Mouse (Mus musculus): ENCODE results near the gene Pde9a.

Pde9a gene

DNA sequence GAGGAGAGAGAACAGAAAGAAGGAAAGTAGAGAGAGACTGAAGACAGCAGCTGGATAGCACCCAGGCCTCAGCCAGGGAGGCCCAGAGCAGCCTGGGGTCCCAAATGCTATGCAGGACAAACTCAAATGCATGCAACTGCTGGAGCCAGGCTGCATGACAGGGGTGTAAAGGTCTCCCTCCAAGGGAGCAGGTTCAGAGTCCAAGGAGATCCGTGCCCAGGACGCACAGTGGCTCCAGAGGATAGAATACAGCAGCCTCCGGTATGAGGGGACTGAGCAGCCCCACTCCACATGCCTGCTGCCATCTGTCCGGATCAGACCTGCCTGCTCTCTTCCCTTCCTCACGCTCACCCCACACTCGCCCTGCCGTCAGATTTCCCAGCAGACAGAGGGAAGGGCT is 120.3 kb downstream of the Pde9a start:
- Histone ChIP-seq H3K4me1 (replicated peaks; ENCODE audit: low read depth, low read length) (peaks cover 73% of the 10 kb centered on the region), H3K36me3 (ENCODE audit: insufficient read depth, low read length) (peaks cover 93% of the 10 kb centered on the region), H3K27me3 (ENCODE audit: insufficient read depth, low read length) (no peaks in the 10 kb centered on the region), H3K9me3 (ENCODE audit: low read length) (no peaks in the 10 kb centered on the region), H3K4me3 (replicated peaks; ENCODE audit: low read length) (no peak overlapping the region)
- TF ChIP-seq CTCF (conservative IDR thresholded peaks at IDR 0.05; ENCODE audit: low read length) (no peak), POU5F1 (IDR thresholded peaks at IDR 0.05; ENCODE audit: borderline replicate concordance, low read length) (no peak), NANOG (IDR thresholded peaks at IDR 0.05; ENCODE audit: borderline replicate concordance, low read length) (no peak)

DNA sequence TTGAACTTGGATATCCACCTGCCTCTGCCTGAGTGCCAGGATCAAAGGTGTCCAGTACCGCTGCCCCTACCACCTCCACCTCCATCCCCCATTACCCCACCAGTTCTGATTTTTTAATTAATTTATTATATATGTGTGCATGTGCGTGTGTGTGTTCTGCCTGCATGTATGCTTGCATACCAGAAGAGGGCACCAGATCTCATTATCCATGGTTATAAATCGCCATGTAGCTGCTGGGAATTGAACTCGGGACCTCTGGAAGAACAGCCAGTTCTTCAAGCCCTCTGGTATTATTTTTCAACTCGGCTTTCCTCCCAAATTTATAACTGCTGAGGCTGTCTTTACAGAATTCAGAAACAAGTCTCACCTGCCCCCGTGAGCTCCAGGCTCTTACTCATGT is 124.9 kb downstream of the Pde9a start:
- peak; percentile 51 for TF ChIP-seq CTCF (conservative IDR thresholded peaks at IDR 0.05; ENCODE audit: low read length)
- TF ChIP-seq POU5F1 (IDR thresholded peaks at IDR 0.05; ENCODE audit: borderline replicate concordance, low read length), result no peak
- H3K4me1 ChIP-seq (replicated peaks; ENCODE audit: low read depth, low read length), result peaks cover 48% of the 10 kb centered on the region
- H3K27me3 ChIP-seq (ENCODE audit: insufficient read depth, low read length), result no peaks in the 10 kb centered on the region
- H3K9me3 ChIP-seq (ENCODE audit: low read length), result no peaks in the 10 kb centered on the region
- peaks cover 47% of the 10 kb centered on the region for H3K36me3 ChIP-seq (ENCODE audit: insufficient read depth, low read length)
- peak overlapping the region; percentile 92 for H3K4me3 ChIP-seq (replicated peaks; ENCODE audit: low read length)

DNA sequence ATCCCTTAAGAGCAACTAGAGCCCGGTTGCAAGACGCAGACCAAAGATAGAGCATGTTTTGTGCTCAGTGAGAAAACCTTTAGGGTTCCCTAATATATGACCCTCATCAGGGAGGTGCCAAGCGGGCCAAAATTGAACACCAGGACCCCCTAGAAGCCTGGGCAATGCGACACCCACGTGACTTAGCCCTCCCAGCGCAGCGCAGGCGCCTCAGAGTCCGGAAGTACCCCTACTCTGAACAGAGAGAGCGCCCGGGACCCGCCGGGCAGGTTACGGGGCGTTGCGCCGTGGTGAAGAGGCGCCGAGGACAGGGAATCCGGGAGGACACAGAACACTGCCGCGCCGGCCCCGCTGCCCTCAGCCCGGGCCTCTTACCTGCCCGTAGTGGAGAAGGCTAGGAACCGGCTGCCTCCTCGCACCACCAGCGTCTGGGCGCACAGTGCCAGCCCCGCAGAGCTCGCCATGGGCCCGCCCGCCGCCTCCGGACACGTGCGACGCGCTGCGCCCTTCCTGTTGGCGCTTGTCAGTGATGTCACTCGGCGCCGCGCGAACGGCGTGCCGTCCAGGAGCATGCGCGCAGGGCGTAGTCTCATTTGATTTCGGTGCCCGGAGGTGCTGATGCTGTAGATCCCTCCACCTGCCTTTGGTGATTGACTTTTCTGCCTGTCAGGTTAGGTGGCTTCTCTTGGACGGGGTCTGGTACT is 125.9 kb downstream of the Pde9a start:
- no peak for TF ChIP-seq NANOG (IDR thresholded peaks at IDR 0.05; ENCODE audit: borderline replicate concordance, low read length)
- no peak for TF ChIP-seq CTCF (conservative IDR thresholded peaks at IDR 0.05; ENCODE audit: low read length)
- TF ChIP-seq POU5F1 (IDR thresholded peaks at IDR 0.05; ENCODE audit: borderline replicate concordance, low read length), result no peak
- H3K9me3 ChIP-seq (ENCODE audit: low read length), result no peaks in the 10 kb centered on the region
- H3K27me3 ChIP-seq (ENCODE audit: insufficient read depth, low read length), result no peaks in the 10 kb centered on the region
- H3K4me1 ChIP-seq (replicated peaks; ENCODE audit: low read depth, low read length), result peaks cover 38% of the 10 kb centered on the region
- peaks cover 37% of the 10 kb centered on the region for H3K36me3 ChIP-seq (ENCODE audit: insufficient read depth, low read length)
- H3K4me3 ChIP-seq (replicated peaks; ENCODE audit: low read length), result peak overlapping the region; percentile 92

DNA sequence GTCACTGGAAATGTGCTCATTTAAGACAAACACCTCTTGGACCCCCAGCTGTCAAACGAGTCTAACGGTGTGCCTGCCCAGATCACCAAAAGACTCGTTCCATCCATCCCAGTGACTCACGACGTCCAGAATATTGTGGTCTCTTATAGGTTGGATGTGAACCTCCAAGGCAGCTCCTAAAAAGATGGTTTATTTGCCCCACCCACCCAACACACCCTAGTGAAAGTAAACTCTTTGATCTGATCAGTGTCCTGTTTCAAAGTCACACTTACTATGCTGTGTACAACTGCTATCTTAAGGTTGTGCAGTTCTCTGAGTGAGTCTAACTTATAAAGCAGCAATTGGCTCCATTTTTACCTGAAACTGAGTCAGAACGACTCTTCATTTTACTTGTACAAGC is 126.6 kb downstream of the Pde9a start:
- Histone ChIP-seq H3K4me3 (replicated peaks; ENCODE audit: low read length) (peak overlapping the region; percentile 92), H3K27me3 (ENCODE audit: insufficient read depth, low read length) (no peaks in the 10 kb centered on the region), H3K4me1 (replicated peaks; ENCODE audit: low read depth, low read length) (peaks cover 31% of the 10 kb centered on the region), H3K9me3 (ENCODE audit: low read length) (no peaks in the 10 kb centered on the region), H3K36me3 (ENCODE audit: insufficient read depth, low read length) (peaks cover 30% of the 10 kb centered on the region)
- no peak for TF ChIP-seq CTCF (conservative IDR thresholded peaks at IDR 0.05; ENCODE audit: low read length)
- TF ChIP-seq NANOG (IDR thresholded peaks at IDR 0.05; ENCODE audit: borderline replicate concordance, low read length), result no peak
- no peak for TF ChIP-seq POU5F1 (IDR thresholded peaks at IDR 0.05; ENCODE audit: borderline replicate concordance, low read length)

- no peak overlapping the region for H3K4me3 ChIP-seq (replicated peaks; ENCODE audit: low read length)
- no peaks in the 10 kb centered on the region for H3K27me3 ChIP-seq (ENCODE audit: insufficient read depth, low read length)
- peaks cover 9% of the 10 kb centered on the region for H3K36me3 ChIP-seq (ENCODE audit: insufficient read depth, low read length)
- H3K9me3 ChIP-seq (ENCODE audit: low read length), result no peaks in the 10 kb centered on the region
- H3K4me1 ChIP-seq (replicated peaks; ENCODE audit: low read depth, low read length), result peaks cover 37% of the 10 kb centered on the region
- TF ChIP-seq NANOG (IDR thresholded peaks at IDR 0.05; ENCODE audit: borderline replicate concordance, low read length) (no peak), POU5F1 (IDR thresholded peaks at IDR 0.05; ENCODE audit: borderline replicate concordance, low read length) (no peak), CTCF (conservative IDR thresholded peaks at IDR 0.05; ENCODE audit: low read length) (no peak)
These were observed 128.7 kb downstream of the Pde9a start for GRCm38 (mm10) chr17:31514696-31515095.

- peaks cover 44% of the 10 kb centered on the region for H3K4me1 ChIP-seq (replicated peaks; ENCODE audit: low read depth, low read length)
- TF ChIP-seq POU5F1 (IDR thresholded peaks at IDR 0.05; ENCODE audit: borderline replicate concordance, low read length), result no peak
- no peak for TF ChIP-seq CTCF (conservative IDR thresholded peaks at IDR 0.05; ENCODE audit: low read length)
- no peak for TF ChIP-seq NANOG (IDR thresholded peaks at IDR 0.05; ENCODE audit: borderline replicate concordance, low read length)
- peaks cover 32% of the 10 kb centered on the region for H3K36me3 ChIP-seq (ENCODE audit: insufficient read depth, low read length)
- no peaks in the 10 kb centered on the region for H3K27me3 ChIP-seq (ENCODE audit: insufficient read depth, low read length)
- H3K4me3 ChIP-seq (replicated peaks; ENCODE audit: low read length), result peak overlapping the region; percentile 97
- H3K9me3 ChIP-seq (ENCODE audit: low read length), result no peaks in the 10 kb centered on the region
These were observed 133.4 kb downstream of the Pde9a start for GRCm38 (mm10) chr17:31519344-31519945.

GRCm38 (mm10) chr17:31519946-31520838 is 134.2 kb downstream of the Pde9a start, which contains the start of the genes Wdr4 and Ndufv3:
Wdr4 (minus strand) TSS chr17:31519980.
Ndufv3 (plus strand) TSS chr17:31520115.
- no peak for TF ChIP-seq POU5F1 (IDR thresholded peaks at IDR 0.05; ENCODE audit: borderline replicate concordance, low read length)
- TF ChIP-seq CTCF (conservative IDR thresholded peaks at IDR 0.05; ENCODE audit: low read length), result 0 out of 2 replicates have a peak, but pooled peaks have one; percentile 2
- no peak for TF ChIP-seq NANOG (IDR thresholded peaks at IDR 0.05; ENCODE audit: borderline replicate concordance, low read length)

GRCm38 (mm10) chr17:31520895-31521294 is 134.9 kb downstream of the Pde9a start:
- no peaks in the 10 kb centered on the region for H3K27me3 ChIP-seq (ENCODE audit: insufficient read depth, low read length)
- TF ChIP-seq CTCF (conservative IDR thresholded peaks at IDR 0.05; ENCODE audit: low read length) (no peak), POU5F1 (IDR thresholded peaks at IDR 0.05; ENCODE audit: borderline replicate concordance, low read length) (no peak), NANOG (IDR thresholded peaks at IDR 0.05; ENCODE audit: borderline replicate concordance, low read length) (no peak)
- no peaks in the 10 kb centered on the region for H3K9me3 ChIP-seq (ENCODE audit: low read length)
- peaks cover 59% of the 10 kb centered on the region for H3K4me1 ChIP-seq (replicated peaks; ENCODE audit: low read depth, low read length)
- peak overlapping the region; percentile 97 for H3K4me3 ChIP-seq (replicated peaks; ENCODE audit: low read length)
- H3K36me3 ChIP-seq (ENCODE audit: insufficient read depth, low read length), result peaks cover 42% of the 10 kb centered on the region

More at GRCm38 (mm10) chr17:31519946-31520838, 134.2 kb downstream of the Pde9a start, which contains the start of the genes Wdr4 and Ndufv3:
- Histone ChIP-seq H3K27me3 (ENCODE audit: insufficient read depth, low read length) (no peaks in the 10 kb centered on the region), H3K36me3 (ENCODE audit: insufficient read depth, low read length) (peaks cover 40% of the 10 kb centered on the region), H3K4me3 (replicated peaks; ENCODE audit: low read length) (peak within 1 kb of the TSS; percentile 97), H3K4me1 (replicated peaks; ENCODE audit: low read depth, low read length) (peaks cover 52% of the 10 kb centered on the region), H3K9me3 (ENCODE audit: low read length) (no peaks in the 10 kb centered on the region)

All from E14TG2a.4 (cell line).